Mouse (Mus musculus) ES-Bruce4 (cell line): ENCODE measurements around the gene Pglyrp1. TPM values are rescaled to one million over a fixed set of nuclear protein-coding genes. Genes with fewer than 3 reads are reported as not detected.

ENCODE experiments used
- H3K27ac ChIP-seq: 2 replicates; pipeline ENCODE4 v1.5.1; 2012; ENCODE audit warnings: low read length, inconsistent platforms; ENCODE audit not compliant: insufficient read depth
- H3K27me3 ChIP-seq: 2 replicates; pipeline ENCODE4 v1.6.1; 2012; ENCODE audit warnings: mild to moderate bottlenecking, low read length, inconsistent platforms; ENCODE audit not compliant: control insufficient read depth, poor library complexity, insufficient read depth, severe bottlenecking
- H3K36me3 ChIP-seq: 2 replicates; pipeline ENCODE4 v1.6.1; 2012; ENCODE audit warnings: inconsistent platforms, mild to moderate bottlenecking, low read length, moderate library complexity; ENCODE audit not compliant: control insufficient read depth, poor library complexity, insufficient read depth, severe bottlenecking
- H3K4me1 ChIP-seq: one replicate; pipeline ENCODE4 v1.8.1; 2011; ENCODE audit warnings: low read length; ENCODE audit not compliant: control insufficient read depth, insufficient read depth
- H3K4me3 ChIP-seq: 2 replicates; pipeline ENCODE4 v1.5.1; 2011; ENCODE audit warnings: low read depth, mild to moderate bottlenecking, low read length
- H3K9ac ChIP-seq: 2 replicates; pipeline ENCODE4 v1.6.1; 2012; ENCODE audit warnings: low read depth, mild to moderate bottlenecking, inconsistent platforms; ENCODE audit not compliant: poor library complexity, severe bottlenecking
- H3K9me3 ChIP-seq: replicated peaks from 2 replicates; pipeline ENCODE4 v1.6.1; 2012; ENCODE audit warnings: mild to moderate bottlenecking, low read length, inconsistent platforms; ENCODE audit not compliant: control insufficient read depth, poor library complexity, insufficient read depth, severe bottlenecking
- CTCF ChIP-seq: IDR thresholded peaks from one replicate; pipeline ENCODE4 v1.8.1; 2011; ENCODE audit warnings: low read depth, low read length
- EP300 ChIP-seq: IDR thresholded peaks from 2 replicates; pipeline ENCODE4 v1.6.1; 2011; ENCODE audit warnings: low read depth, low read length; ENCODE audit not compliant: insufficient read depth
- POLR2A ChIP-seq: IDR thresholded peaks from one replicate; pipeline ENCODE4 v1.8.1; 2011; ENCODE audit warnings: low read length; ENCODE audit not compliant: insufficient read depth
- polyA plus RNA-seq: library from polyadenylated mRNA; stranded (reverse); fragments of >200 nt; gene quantifications from 2 replicates; pipeline ENCODE4 v1.2.4, GENCODE M21; 2011; ENCODE audit warnings: low read depth; ENCODE audit not compliant: missing spikeins, insufficient read depth, insufficient read length

Pglyrp1 gene
- polyA plus RNA-seq, 1 experiment = 1.8 TPM

GRCm38 (mm10) chr7:18904971-18905370 is 33.8 kb downstream of the Pglyrp1 start:
- Histone ChIP-seq H3K36me3 (no peaks in the 10 kb centered on the region), H3K27me3 (no peaks in the 10 kb centered on the region), H3K4me1 (peaks cover 2% of the 10 kb centered on the region), H3K27ac (peak overlapping the region; percentile 66), H3K9ac (no peak overlapping the region), H3K9me3 (no peaks in the 10 kb centered on the region), H3K4me3 (peak overlapping the region; percentile 18; the same call in 1 of the 2 replicates)
- no peak for TF ChIP-seq POLR2A
- TF ChIP-seq EP300 = peak; percentile 62; the same call in 1 of the 2 replicates
- TF ChIP-seq CTCF = no peak

DNA sequence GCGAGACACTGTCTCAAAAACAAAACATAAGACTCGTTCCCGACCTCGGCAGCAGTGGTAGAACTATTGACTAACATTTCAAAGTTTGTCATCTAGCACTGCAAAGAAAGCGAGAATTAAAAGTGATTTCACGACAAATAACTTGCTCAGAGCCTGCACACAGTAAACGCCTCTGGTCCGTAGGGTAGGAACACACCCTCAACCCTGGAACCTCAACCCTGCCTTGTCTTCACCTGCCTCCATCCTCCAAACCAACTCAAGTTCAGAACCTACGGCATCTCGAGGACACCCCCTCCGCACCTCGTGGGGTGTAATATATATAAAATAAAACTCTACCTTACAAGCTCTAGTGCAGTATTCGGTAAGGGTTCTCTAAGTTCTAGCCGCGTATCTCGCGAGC is 38.7 kb downstream of the Pglyrp1 start:
- Histone ChIP-seq H3K27me3 (no peaks in the 10 kb centered on the region), H3K4me3 (peak overlapping the region; percentile 78), H3K9me3 (no peaks in the 10 kb centered on the region), H3K36me3 (no peaks in the 10 kb centered on the region), H3K9ac (peak overlapping the region; percentile 83), H3K27ac (no peak overlapping the region), H3K4me1 (peaks cover 2% of the 10 kb centered on the region)
- TF ChIP-seq EP300 (no peak), CTCF (no peak), POLR2A (no peak)

- Histone ChIP-seq H3K27me3 (no peaks in the 10 kb centered on the region), H3K9me3 (no peaks in the 10 kb centered on the region), H3K36me3 (no peaks in the 10 kb centered on the region), H3K4me3 (peak within 1 kb of the TSS; percentile 88), H3K27ac (no peak within 1 kb of the TSS), H3K4me1 (peaks cover under 1% of the 10 kb centered on the region), H3K9ac (peak within 1 kb of the TSS; percentile 83)
- TF ChIP-seq POLR2A = peak; percentile 58
- TF ChIP-seq CTCF = no peak
Measured at GRCm38 (mm10) chr7:18910241-18910831, 39.2 kb downstream of the Pglyrp1 start, which contains the start of gene Ccdc61. Gene Ccdc61 (minus strand): TSS chr7:18910415.

DNA sequence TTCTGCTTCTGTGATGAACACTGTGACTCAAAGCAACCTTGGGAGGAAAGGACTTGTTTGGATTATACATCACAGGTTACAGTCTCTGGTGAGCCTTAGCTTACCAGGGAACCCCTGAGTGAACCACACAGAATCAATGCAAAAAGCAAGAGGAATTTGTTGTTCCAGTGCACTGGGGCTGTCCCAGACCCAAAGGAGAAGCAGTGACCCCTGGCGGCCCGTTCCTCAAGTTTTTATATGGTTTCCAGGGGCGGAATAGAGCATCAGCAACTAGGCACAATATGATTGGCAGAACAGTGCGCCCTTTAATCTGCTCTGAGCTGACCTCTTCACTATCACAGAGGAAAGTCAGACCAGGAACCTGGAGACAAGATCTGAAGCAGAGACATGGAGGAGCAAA is 45.1 kb downstream of the Pglyrp1 start:
- H3K9me3 ChIP-seq = no peaks in the 10 kb centered on the region
- H3K27me3 ChIP-seq = no peaks in the 10 kb centered on the region
- no peaks in the 10 kb centered on the region for H3K36me3 ChIP-seq
- peak; percentile 48 for TF ChIP-seq CTCF
- no peak for TF ChIP-seq EP300
- no peak overlapping the region for H3K4me3 ChIP-seq
- H3K27ac ChIP-seq = no peak overlapping the region
- no peak overlapping the region for H3K9ac ChIP-seq
- H3K4me1 ChIP-seq = peaks cover 4% of the 10 kb centered on the region

DNA sequence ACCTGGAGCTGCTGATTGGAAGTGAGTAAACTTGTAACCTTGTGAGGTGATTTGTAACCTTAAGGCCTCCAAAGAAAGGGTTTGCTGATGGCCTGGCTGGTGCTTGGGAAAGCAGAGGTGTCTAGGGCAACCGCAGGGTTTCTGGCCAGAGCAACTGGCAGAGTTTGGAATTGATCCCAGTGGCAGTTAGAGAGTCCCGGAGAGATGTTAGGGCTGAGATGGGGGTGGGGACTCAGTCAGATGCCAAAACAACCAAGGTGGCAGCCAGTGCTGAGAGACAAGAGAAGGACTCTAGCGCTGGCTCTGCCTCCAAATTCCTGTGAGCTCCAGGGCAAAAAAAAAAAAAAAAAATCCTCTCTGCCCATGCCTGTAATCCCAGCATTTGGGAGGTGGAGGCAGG is 46.8 kb downstream of the Pglyrp1 start:
- TF ChIP-seq EP300 = no peak
- TF ChIP-seq CTCF = no peak
- TF ChIP-seq POLR2A = no peak
- no peaks in the 10 kb centered on the region for H3K27me3 ChIP-seq
- no peak overlapping the region for H3K4me3 ChIP-seq
- H3K9me3 ChIP-seq = no peaks in the 10 kb centered on the region
- no peak overlapping the region for H3K9ac ChIP-seq
- no peaks in the 10 kb centered on the region for H3K36me3 ChIP-seq
- no peak overlapping the region for H3K27ac ChIP-seq
- H3K4me1 ChIP-seq = peaks cover 4% of the 10 kb centered on the region

DNA sequence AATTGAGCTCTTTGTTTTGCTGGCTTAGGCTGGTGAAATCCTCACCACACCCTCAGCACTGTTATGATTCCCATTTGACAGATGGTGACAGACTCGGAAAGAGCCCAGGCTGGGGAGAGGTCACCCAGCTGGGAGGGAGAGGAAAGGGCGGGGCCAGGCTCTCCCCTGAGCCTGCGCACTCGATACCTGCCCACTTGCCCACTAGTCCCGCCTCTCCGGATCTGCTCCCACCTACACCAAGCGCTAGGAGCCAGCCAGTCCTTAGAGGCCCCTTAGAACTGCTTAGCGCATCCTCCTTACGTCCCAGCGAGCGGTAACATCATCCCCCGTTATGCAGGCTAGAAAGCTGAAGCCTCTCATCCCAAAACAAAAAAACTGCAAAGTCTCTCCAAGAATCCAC is 49.9 kb downstream of the Pglyrp1 start:
- H3K27ac ChIP-seq = no peak overlapping the region
- H3K9me3 ChIP-seq = no peaks in the 10 kb centered on the region
- H3K9ac ChIP-seq = 0 out of 2 replicates have a peak overlapping the region, but pooled peaks have one; percentile 20
- H3K4me3 ChIP-seq = peak overlapping the region; percentile 29
- TF ChIP-seq CTCF (no peak), POLR2A (peak; percentile 53), EP300 (no peak)
- 0 out of 2 replicates have a peak, but pooled peaks cover 2% of the 10 kb centered on the region for H3K27me3 ChIP-seq
- peaks cover 7% of the 10 kb centered on the region for H3K4me1 ChIP-seq
- no peaks in the 10 kb centered on the region for H3K36me3 ChIP-seq
